Mouse (Mus musculus) monocyte, adult 5-6 weeks (primary cell): Measurements from ENCODE around the gene Prkag2. TPM values are rescaled to one million over a fixed set of nuclear protein-coding genes. Genes with fewer than 3 reads are reported as not detected.

Experiments used
- ATAC-seq: fragments of 153-309, 156-312 bp; replicated peaks from 2 replicates; pipeline ENCODE4 v1.8.0; 2017; ENCODE audit warnings: mild to moderate bottlenecking; ENCODE audit not compliant: low TSS enrichment, insufficient number of reproducible peaks, severe bottlenecking, poor library complexity, low FRiP score
- total RNA-seq: library from RNA; stranded (forward); fragments of 200-1000, 200-491, 200-594 nt; gene quantifications from 3 replicates; pipeline ENCODE4 v1.2.3, GENCODE M21; 2017

Prkag2 gene
- total RNA-seq, 1 experiment from 2014 or later: 61.0 TPM

DNA sequence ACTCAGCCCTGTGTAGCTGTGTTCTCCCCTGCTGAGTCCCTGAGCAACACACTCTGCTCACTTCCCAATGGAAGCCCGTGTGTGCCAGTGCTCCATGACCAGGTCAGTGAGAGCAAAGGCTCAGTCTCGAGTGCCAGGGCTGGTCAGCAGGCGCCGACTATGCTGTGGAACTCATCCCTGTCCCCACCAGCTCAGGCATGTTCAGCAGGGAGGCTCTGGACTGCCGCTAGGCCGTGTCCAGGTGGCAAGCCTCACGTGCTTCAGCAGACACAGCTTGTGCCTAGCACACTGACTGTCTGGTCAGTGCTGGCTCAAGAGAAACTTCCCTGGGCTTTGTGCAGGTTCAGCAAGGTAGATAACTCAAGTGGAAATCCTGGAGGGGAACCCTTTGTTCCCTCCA lies 143.6 kb downstream of the Prkag2 start:
- ATAC-seq: no peak

DNA sequence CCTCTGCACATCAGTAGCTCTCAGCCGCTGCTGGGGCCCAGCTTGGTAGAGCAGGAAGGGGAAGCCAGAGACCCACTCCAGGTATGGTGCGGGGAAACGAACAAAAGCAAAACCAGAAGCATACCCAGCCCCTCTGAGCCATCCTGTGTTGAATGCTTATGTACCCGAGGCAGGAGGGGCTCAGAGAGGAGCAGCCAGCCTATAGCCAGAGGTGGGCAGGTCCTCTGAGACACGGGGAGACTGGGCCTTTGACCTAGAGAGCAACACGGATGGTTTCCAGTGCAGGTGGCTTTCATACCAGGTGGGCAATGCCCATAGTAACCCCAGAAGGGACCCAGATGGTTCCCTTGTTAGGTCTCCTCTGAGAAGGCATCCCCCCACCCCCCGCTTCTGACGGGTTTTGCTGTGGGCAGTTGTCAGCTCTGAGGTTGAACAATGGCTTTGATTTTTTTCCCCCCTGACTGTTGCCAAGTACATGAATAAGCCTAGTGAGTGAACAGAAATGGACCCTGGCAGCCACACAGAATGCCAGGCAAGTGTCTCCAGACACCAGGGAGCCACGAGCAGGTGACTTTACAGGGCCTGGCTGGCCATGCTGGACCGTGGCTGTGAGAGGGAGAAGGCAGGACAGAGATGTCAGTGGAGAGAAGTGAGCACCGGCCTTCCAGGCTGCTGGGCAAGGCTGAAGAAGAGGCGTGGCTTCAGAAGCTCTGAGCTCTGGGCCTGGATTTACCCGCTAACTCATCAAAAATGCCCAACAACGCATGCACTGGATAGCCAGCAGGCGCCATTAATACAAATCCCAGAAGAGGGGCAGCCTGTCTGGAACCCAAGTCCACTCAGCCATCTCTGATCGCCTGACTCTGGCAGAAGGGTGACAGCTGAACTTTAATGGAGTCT lies 147.3 kb downstream of the Prkag2 start:
- ATAC-seq: no peak

DNA sequence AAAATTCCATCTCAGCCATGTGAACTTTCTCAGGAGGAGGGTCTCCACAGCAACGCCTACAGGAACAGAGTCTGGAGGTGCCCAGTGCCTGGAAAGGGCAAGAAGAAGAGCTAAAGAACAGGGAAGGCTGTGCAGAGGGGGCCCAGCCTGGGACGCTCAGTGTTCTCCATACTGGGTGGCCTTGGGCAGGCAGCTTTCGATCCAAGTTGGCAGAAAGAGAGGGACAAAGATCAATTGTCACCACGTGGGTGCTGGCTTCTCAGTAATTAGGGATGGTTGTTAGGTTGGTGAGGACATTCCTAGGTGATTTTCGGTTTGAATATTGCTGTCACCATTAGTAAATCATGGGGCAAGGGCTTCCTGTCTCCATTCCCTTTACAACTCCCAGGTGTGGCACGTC lies 148.2 kb downstream of the Prkag2 start:
- ATAC-seq: no peak

DNA sequence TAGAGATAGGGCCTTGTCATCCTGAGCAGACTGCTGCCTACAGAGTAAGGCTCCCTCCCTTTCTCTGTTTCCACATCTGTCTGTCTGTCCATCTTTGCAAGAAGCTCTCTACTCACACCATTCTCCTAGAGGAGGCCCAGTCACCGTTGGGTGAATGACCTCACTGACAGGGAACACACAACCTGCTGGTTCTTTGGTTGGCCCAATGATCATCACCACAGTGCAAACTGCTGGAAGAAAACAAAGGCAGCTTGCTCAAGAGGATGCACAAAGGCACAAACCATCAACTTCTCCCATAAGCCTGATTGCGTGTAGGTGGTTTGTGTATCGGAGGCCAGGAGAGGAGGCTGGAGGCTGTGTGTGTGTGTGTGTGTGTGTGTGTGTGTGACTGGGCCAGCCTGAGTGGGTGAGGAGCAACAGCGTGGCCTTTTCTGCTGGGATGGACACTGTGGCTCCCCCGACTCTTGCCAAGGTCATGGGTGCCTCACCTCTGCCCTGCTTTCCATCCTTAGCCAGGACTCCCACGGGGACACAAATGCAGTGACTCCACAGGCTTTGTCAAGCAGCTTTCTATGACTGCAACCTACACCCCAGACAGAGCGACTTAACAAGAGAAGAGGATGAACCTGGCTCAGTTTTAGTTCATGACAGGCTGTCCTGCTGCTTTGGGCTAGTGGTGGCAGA lies 149.4 kb downstream of the Prkag2 start:
- ATAC-seq: no peak

- ATAC-seq: no peak
These were observed 150.4 kb downstream of the Prkag2 start for GRCm38 (mm10) chr5:24950039-24950438.

- no peak for ATAC-seq
These were observed 162.2 kb downstream of the Prkag2 start for GRCm38 (mm10) chr5:24938046-24938822.

DNA sequence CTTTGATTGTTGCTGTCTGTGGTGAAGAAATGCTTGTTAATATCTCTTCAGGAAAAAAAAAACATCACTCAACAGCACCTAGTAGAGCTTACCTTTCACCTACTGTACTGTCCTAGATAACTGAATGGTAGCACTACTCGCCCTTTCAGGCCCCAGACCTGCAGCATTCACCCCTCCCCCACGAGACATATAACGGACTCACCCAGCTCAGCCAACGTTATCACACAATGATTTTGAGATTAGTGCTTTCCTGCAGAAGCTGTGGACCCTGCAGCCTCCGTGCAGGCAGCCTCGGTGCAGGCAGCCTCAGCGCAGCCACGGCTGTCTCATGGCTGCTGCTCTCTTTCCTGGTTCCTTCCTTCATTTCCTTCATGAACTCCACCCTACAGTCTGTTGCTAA lies 164.0 kb downstream of the Prkag2 start:
- ATAC-seq: no peak

- no peak for ATAC-seq
These were observed 165.0 kb downstream of the Prkag2 start for GRCm38 (mm10) chr5:24935446-24935845.

- ATAC-seq: no peak
These were observed 166.7 kb downstream of the Prkag2 start for GRCm38 (mm10) chr5:24933760-24934159.

- no peak for ATAC-seq
These were observed 168.8 kb downstream of the Prkag2 start for GRCm38 (mm10) chr5:24931578-24932185.

DNA sequence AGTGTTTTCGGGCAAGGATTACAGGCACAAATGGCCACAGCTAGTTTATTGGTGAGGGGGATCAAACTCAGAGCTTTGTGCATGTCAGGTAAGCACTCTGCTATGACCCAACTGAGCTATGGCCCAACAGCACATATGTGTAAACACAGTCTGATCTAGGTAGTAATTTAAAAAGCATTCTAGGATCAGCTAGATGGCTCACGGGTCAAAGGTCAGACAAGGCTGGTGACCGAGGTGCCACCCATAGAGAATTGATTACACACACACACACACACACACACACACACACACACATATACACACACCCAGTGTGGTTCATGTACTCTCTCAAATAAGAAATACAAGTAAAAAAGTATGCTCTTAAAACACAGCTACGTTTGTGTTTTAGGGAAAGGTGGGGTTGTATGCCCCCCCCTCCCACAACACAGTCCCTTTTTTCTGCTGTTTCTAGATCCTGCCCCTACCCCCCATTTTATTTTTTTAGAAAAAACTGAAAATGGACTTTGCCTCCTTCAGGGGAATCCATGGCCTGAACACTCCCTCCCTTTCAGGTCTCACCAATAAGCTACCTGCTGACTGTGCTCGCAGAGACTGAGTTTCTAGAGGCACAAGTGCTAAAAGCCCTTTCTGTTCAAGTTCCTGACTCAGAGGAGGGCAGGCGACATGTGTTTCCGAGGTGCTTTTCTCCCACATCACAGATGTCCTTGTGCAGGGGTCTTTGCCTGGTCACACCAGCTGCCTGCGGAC lies 169.4 kb downstream of the Prkag2 start:
- ATAC-seq: no peak

DNA sequence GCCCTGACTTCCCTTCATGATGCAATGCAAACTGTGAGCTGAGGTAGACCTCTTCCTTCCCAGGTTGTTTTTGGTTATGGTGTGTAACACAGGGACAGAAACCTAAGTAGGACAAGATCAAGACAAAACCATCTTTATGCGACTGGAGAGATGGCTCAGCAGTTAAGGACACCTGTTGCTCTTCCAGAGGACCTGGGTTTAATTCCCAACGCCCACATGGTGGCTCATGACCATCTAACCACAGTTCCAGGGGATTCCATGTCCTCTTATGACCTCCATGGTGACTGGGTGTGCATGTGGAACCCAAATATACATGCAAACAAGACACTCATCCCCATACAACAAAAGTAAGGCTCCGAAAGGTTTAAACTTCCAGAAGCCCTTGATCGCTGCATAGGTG lies 171.6 kb downstream of the Prkag2 start:
- ATAC-seq: no peak

GRCm38 (mm10) chr5:24927706-24928105 lies 172.7 kb downstream of the Prkag2 start:
- no peak for ATAC-seq

DNA sequence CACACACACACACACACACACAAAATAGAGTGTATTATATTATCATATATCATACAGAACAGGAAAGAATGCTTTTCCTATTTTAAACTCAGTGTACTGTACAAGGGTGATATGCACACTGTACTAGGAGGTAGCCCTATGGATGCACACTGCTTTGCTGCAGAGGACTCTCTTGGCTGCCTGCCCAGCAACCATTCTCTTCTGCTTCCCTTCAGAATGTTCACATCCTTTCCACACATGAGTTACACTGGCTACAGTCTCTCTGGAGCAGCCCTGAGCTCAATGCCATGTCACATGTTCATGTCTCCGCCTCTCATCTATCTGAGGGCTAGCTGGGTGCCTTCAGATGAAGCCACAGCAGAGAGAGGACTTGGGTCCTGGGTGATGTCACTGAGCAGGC lies 181.3 kb downstream of the Prkag2 start:
- no peak for ATAC-seq

GRCm38 (mm10) chr5:24916511-24916910 lies 183.9 kb downstream of the Prkag2 start:
- ATAC-seq: no peak

GRCm38 (mm10) chr5:24915119-24915518 lies 185.3 kb downstream of the Prkag2 start:
- no peak for ATAC-seq

- no peak for ATAC-seq
These were observed 186.8 kb downstream of the Prkag2 start for GRCm38 (mm10) chr5:24913656-24914055.
